Mouse (Mus musculus): Measurements from ENCODE around the gene Slc2a5.

DNA sequence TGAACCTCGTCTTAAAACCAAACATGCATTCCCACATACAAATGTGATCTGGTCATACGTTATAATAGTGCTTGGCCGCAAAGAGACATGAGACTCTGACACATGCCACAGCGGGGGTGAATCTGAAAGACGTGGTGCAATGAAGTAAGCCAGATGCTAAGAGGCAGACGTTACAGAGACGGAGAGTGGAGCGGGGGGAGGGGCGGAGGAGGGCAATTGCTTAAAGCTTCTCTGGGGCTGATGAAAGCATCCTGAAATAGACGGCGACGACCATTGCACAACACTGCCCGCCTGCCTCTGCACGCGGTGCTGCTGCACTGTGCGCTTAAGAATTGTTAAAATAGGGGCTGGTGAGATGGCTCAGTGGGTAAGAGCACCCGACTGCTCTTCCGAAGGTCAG lies 42.9 kb upstream of the Slc2a5 start:
- TF ChIP-seq POLR2A (IDR thresholded peaks at IDR 0.05; ENCODE audit: borderline replicate concordance, extremely low read depth, low read depth, low read length) (no peak), CTCF (IDR thresholded peaks at IDR 0.05; ENCODE audit: insufficient read depth, low read length) (no peak)
